Mouse (Mus musculus) heart, embryonic 12.5 days (tissue): ENCODE measurements around the gene 2210017I01Rik. TPM values are rescaled to one million over a fixed set of nuclear protein-coding genes. Genes with fewer than 3 reads are reported as not detected.

Source experiments
- ATAC-seq: fragments of 200-750 bp; cut with Nextera tagmentation; 2 replicates; pipeline ENCODE4 v1.8.0; 2017; ENCODE audit warnings: moderate TSS enrichment, moderate library complexity; ENCODE audit not compliant: insufficient number of reproducible peaks, low FRiP score
- H3K27ac ChIP-seq: fragments of 300-500 bp; sonication (generic); 2 replicates; pipeline ENCODE4 v1.5.1; 2016; ENCODE audit warnings: mild to moderate bottlenecking, moderate library complexity; ENCODE audit not compliant: poor library complexity, severe bottlenecking
- H3K27me3 ChIP-seq: fragments of 300-500 bp; sonication (generic); replicated peaks from 2 replicates; pipeline ENCODE4 v1.6.1; 2016; ENCODE audit warnings: mild to moderate bottlenecking, moderate library complexity
- H3K36me3 ChIP-seq: fragments of 300-500 bp; sonication (generic); 2 replicates; pipeline ENCODE4 v1.6.1; 2016; ENCODE audit warnings: mild to moderate bottlenecking, moderate library complexity
- H3K4me1 ChIP-seq: fragments of 300-500 bp; sonication (generic); replicated peaks from 2 replicates; pipeline ENCODE4 v1.6.1; 2016; ENCODE audit warnings: mild to moderate bottlenecking
- H3K4me2 ChIP-seq: fragments of 300-500 bp; sonication (generic); 2 replicates; pipeline ENCODE4 v1.6.1; 2016; ENCODE audit warnings: mild to moderate bottlenecking, moderate library complexity
- H3K4me3 ChIP-seq: fragments of 300-500 bp; sonication (generic); 2 replicates; pipeline ENCODE4 v1.5.1; 2016; ENCODE audit warnings: mild to moderate bottlenecking
- H3K9ac ChIP-seq: fragments of 300-500 bp; sonication (generic); 2 replicates; pipeline ENCODE4 v1.6.1; 2016; ENCODE audit warnings: mild to moderate bottlenecking, moderate library complexity
- H3K9me3 ChIP-seq: fragments of 300-500 bp; sonication (generic); replicated peaks from 2 replicates; pipeline ENCODE4 v1.6.1; 2016; ENCODE audit warnings: mild to moderate bottlenecking, moderate library complexity
- WGBS: fragments of 180-500 bp; shearing (Covaris S2); methylation state at CpG from one replicate; pipeline ENCODE4 v1.1.7; 2016; 5-methylcytosine and 5-hydroxymethylcytosine counted together
- polyA plus RNA-seq: library from polyadenylated mRNA; unstranded; fragments of >200 nt; fragmentation: Nextera tagmentation; extraction: Ambion mirVana; gene quantifications from 2 replicates; pipeline ENCODE4 v1.2.1, GENCODE M21; 2016

The 2210017I01Rik gene
- polyA plus RNA-seq, 1 experiment from 2014 or later = not detected

GRCm38 (mm10) chr3:92598429-92598828 lies 8.9 kb downstream of the 2210017I01Rik start:
- no peak overlapping the region for H3K4me3 ChIP-seq
- no peaks in the 10 kb centered on the region for H3K27me3 ChIP-seq
- no peak overlapping the region for H3K9ac ChIP-seq
- no peak overlapping the region for H3K4me2 ChIP-seq
- H3K36me3 ChIP-seq = no peaks in the 10 kb centered on the region
- H3K4me1 ChIP-seq = no peaks in the 10 kb centered on the region
- H3K9me3 ChIP-seq = no peaks in the 10 kb centered on the region
- ATAC-seq = no peak
- 88% methylated on average over 2 of the region's 2 CpGs for WGBS
- H3K27ac ChIP-seq = no peak overlapping the region

GRCm38 (mm10) chr3:92588858-92589257 lies 18.4 kb downstream of the 2210017I01Rik start, which contains the start of gene Smcp:
TSS of gene Smcp (minus strand) at chr3:92588997.
- WGBS = 56% methylated on average over 1 of the region's 1 CpGs
- Histone ChIP-seq H3K4me1 (no peaks in the 10 kb centered on the region), H3K9me3 (no peaks in the 10 kb centered on the region), H3K9ac (no peak within 1 kb of the TSS), H3K4me3 (no peak within 1 kb of the TSS), H3K27me3 (no peaks in the 10 kb centered on the region), H3K27ac (no peak within 1 kb of the TSS), H3K36me3 (no peaks in the 10 kb centered on the region), H3K4me2 (no peak within 1 kb of the TSS)
- no peak for ATAC-seq

- Histone ChIP-seq H3K4me1 (no peaks in the 10 kb centered on the region), H3K27ac (no peak overlapping the region), H3K36me3 (no peaks in the 10 kb centered on the region), H3K27me3 (no peaks in the 10 kb centered on the region), H3K4me2 (no peak overlapping the region), H3K4me3 (no peak overlapping the region), H3K9ac (no peak overlapping the region), H3K9me3 (no peaks in the 10 kb centered on the region)
- WGBS = 64% methylated on average over 3 of the region's 3 CpGs
- ATAC-seq = no peak
Measured at GRCm38 (mm10) chr3:92587190-92587589, 20.1 kb downstream of the 2210017I01Rik start.

- H3K27me3 ChIP-seq = no peaks in the 10 kb centered on the region
- H3K9me3 ChIP-seq = no peaks in the 10 kb centered on the region
- no peak overlapping the region for H3K9ac ChIP-seq
- no peak overlapping the region for H3K4me3 ChIP-seq
- H3K27ac ChIP-seq = no peak overlapping the region
- no peak for ATAC-seq
- no peak overlapping the region for H3K4me2 ChIP-seq
- 63% methylated on average over 1 of the region's 1 CpGs for WGBS
- no peaks in the 10 kb centered on the region for H3K4me1 ChIP-seq
- no peaks in the 10 kb centered on the region for H3K36me3 ChIP-seq
Measured at GRCm38 (mm10) chr3:92585055-92585454, 22.2 kb downstream of the 2210017I01Rik start.

- 65% methylated on average over 3 of the region's 3 CpGs for WGBS
- no peak for ATAC-seq
- no peak overlapping the region for H3K9ac ChIP-seq
Measured at GRCm38 (mm10) chr3:92583164-92583826, 24.0 kb downstream of the 2210017I01Rik start.

GRCm38 (mm10) chr3:92579508-92579907 lies 27.8 kb downstream of the 2210017I01Rik start:
- H3K27me3 ChIP-seq = no peaks in the 10 kb centered on the region
- H3K9me3 ChIP-seq = no peaks in the 10 kb centered on the region
- H3K9ac ChIP-seq = no peak overlapping the region
- H3K36me3 ChIP-seq = no peaks in the 10 kb centered on the region
- H3K4me3 ChIP-seq = no peak overlapping the region
- no peaks in the 10 kb centered on the region for H3K4me1 ChIP-seq
- H3K4me2 ChIP-seq = no peak overlapping the region
- 79% methylated on average over 1 of the region's 1 CpGs for WGBS
- H3K27ac ChIP-seq = no peak overlapping the region
- ATAC-seq = no peak

More at GRCm38 (mm10) chr3:92583164-92583826, 24.0 kb downstream of the 2210017I01Rik start:
- H3K9me3 ChIP-seq = no peaks in the 10 kb centered on the region
- H3K36me3 ChIP-seq = no peaks in the 10 kb centered on the region
- H3K27me3 ChIP-seq = no peaks in the 10 kb centered on the region
- no peaks in the 10 kb centered on the region for H3K4me1 ChIP-seq
- H3K4me3 ChIP-seq = no peak overlapping the region
- no peak overlapping the region for H3K27ac ChIP-seq
- H3K4me2 ChIP-seq = no peak overlapping the region

GRCm38 (mm10) chr3:92578652-92579413 lies 28.5 kb downstream of the 2210017I01Rik start:
- Histone ChIP-seq H3K27ac (no peak overlapping the region), H3K36me3 (no peaks in the 10 kb centered on the region), H3K9me3 (no peaks in the 10 kb centered on the region), H3K4me1 (no peaks in the 10 kb centered on the region), H3K27me3 (no peaks in the 10 kb centered on the region), H3K9ac (no peak overlapping the region), H3K4me3 (no peak overlapping the region), H3K4me2 (no peak overlapping the region)
- ATAC-seq = no peak
- WGBS = 53% methylated on average over 4 of the region's 4 CpGs

- Histone ChIP-seq H3K36me3 (no peaks in the 10 kb centered on the region), H3K9ac (no peak within 1 kb of the TSS), H3K27me3 (no peaks in the 10 kb centered on the region), H3K9me3 (no peaks in the 10 kb centered on the region), H3K27ac (no peak within 1 kb of the TSS), H3K4me2 (no peak within 1 kb of the TSS), H3K4me1 (0 out of 2 replicates have a peak, but pooled peaks cover 4% of the 10 kb centered on the region), H3K4me3 (no peak within 1 kb of the TSS)
- 54% methylated on average over 1 of the region's 1 CpGs for WGBS
- no peak for ATAC-seq
Measured at GRCm38 (mm10) chr3:92573449-92574041, 33.7 kb downstream of the 2210017I01Rik start, which contains the start of gene Ivl. TSS of gene Ivl (minus strand) at chr3:92573735.

- Histone ChIP-seq H3K4me1 (0 out of 2 replicates have a peak, but pooled peaks cover 4% of the 10 kb centered on the region), H3K27ac (no peak overlapping the region), H3K9ac (no peak overlapping the region), H3K9me3 (no peaks in the 10 kb centered on the region), H3K36me3 (no peaks in the 10 kb centered on the region), H3K4me3 (no peak overlapping the region), H3K4me2 (no peak overlapping the region), H3K27me3 (no peaks in the 10 kb centered on the region)
- no peak for ATAC-seq
- 52% methylated on average over 2 of the region's 2 CpGs for WGBS
Measured at GRCm38 (mm10) chr3:92572514-92573155, 34.7 kb downstream of the 2210017I01Rik start.

GRCm38 (mm10) chr3:92568752-92569151 lies 38.5 kb downstream of the 2210017I01Rik start:
- no peak overlapping the region for H3K4me2 ChIP-seq
- WGBS = 78% methylated on average over 2 of the region's 2 CpGs
- ATAC-seq = no peak

GRCm38 (mm10) chr3:92565418-92565817 lies 41.9 kb downstream of the 2210017I01Rik start:
- H3K9me3 ChIP-seq = no peaks in the 10 kb centered on the region
- no peak overlapping the region for H3K27ac ChIP-seq
- no peaks in the 10 kb centered on the region for H3K36me3 ChIP-seq
- no peak overlapping the region for H3K4me3 ChIP-seq
- no peak for ATAC-seq
- no peak overlapping the region for H3K9ac ChIP-seq
- H3K4me2 ChIP-seq = no peak overlapping the region
- no peaks in the 10 kb centered on the region for H3K4me1 ChIP-seq
- H3K27me3 ChIP-seq = no peaks in the 10 kb centered on the region

More at GRCm38 (mm10) chr3:92568752-92569151, 38.5 kb downstream of the 2210017I01Rik start:
- Histone ChIP-seq H3K36me3 (no peaks in the 10 kb centered on the region), H3K9me3 (no peaks in the 10 kb centered on the region), H3K4me1 (0 out of 2 replicates have a peak, but pooled peaks cover 4% of the 10 kb centered on the region), H3K27ac (no peak overlapping the region), H3K9ac (no peak overlapping the region), H3K27me3 (no peaks in the 10 kb centered on the region), H3K4me3 (no peak overlapping the region)
